Mouse (Mus musculus): ENCODE measurements around the gene Gm11127. TPM values are rescaled to one million over a fixed set of nuclear protein-coding genes. Genes with fewer than 3 reads are reported as not detected.
A peak's percentile ranks its signal among the peaks of the same experiment; 100 is the strongest.
"Not testable (repeated sequence)": the region's sequence is repeated elsewhere in the genome, so short reads cannot be mapped to it uniquely, and the experiment has no call there.

Gm11127 gene
- total RNA-seq (2021) = 1 to 10 TPM; 2.4 to 2.5 TPM
- long read RNA-seq, experiment 1 = 0 reads
- long read RNA-seq, experiment 2, partial matches to known transcripts = 0 of 3 reads
- long read RNA-seq, experiment 2, other reads (novel, unspliced or antisense) = 1 of 3 reads

DNA sequence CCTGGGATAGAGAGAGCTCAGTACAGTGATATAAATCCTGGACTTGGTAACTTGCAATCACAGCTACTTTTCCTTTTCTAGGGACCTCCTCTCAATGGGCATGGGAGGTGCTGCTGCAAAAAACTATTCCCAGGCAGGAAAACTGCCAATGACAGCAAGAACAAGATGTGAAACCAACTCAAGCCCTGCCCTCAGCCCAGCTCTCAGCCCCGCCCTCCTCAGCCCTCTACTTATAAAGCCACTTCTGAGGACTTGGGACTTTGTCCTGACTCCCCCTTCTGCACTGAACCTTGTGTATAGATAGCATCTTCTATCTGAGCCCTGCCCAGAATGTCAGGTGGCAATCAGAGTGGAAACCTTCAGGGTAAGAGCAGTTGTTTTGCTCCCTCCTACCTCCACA, at the start of gene Gm11127:
Gm11127 (minus strand) TSS at position 10 of the 400 bp plus-strand sequence.
- DNase-seq = not testable (repeated sequence)

DNA sequence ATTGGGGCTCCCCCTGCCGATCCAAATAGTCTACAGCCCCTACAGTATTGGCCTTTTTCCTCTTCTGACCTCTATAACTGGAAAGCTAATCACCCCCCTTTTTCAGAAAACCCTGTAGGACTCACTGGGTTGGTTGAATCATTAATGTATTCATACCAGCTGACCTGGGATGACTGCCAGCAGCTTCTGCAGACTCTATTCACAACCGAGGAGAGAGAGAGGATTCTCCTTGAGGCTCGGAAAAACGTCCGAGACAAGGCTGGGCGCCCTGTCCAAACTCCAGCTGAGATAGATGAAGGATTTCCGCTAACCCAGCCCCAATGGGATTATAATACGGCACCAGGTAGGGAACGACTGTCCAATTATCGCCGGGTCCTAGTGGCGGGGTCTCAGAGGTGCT, 43.9 kb upstream of the Gm11127 start:
- not testable (repeated sequence) for DNase-seq

DNA sequence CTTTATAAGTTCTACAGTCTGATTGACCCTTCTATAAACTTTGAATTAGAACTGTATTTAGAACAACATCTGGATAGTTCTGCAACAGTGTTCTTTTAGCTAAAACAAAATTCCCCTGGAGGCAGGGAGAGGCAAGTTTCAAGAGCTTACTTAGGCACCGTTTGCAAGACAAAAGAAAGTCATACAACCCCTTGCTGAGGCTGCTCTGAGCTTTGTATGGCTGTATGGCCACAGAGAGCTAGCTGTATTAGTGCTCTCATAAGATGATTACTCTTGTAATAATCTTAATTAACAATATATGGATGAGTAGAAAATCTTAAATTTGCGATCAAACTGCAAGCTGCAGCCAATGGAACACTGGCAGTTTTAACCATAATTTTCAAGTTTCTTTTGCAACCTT, 41.4 kb upstream of the Gm11127 start:
- not testable (repeated sequence) for DNase-seq

DNA sequence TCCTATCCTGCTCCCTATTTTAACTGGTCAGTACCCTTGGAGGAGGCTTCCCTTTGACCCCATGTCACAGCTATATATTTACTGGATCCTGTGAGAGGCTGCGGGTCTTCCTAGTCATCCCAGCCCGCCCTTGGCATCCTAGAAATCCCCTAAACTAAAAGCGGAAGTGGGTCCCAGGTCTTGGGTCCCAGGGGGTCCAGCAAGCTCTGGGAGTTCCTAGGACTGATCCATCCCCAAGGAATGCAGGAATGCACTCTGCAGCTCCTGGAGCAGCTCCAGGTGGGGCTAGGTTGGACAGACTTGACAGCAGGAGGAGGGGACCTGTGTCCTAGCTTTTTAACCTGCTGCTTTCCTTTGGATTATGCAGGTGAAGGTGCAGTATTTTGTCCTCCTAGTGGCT, 35.8 kb upstream of the Gm11127 start:
- no peak for DNase-seq

DNA sequence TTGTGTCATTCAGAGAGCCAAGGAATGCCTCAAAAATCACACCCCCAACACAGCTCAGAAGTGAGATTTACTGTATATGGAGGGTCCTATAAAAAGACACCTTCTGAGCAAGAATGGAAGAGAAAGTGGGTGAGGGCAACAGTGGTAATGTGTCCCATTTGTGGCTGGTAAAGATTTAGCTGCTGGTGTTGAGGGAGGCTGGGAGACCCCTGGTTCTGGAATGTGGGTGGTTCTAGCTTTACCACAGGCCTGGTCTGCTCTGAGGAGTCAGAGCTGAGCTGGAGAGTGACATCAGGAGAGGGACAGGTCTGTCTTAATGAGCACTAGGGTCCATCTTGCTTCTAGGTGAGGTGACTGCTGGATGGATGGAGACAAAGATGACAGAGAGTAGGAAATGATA, 34.3 kb upstream of the Gm11127 start:
- not testable (repeated sequence) for DNase-seq

DNA sequence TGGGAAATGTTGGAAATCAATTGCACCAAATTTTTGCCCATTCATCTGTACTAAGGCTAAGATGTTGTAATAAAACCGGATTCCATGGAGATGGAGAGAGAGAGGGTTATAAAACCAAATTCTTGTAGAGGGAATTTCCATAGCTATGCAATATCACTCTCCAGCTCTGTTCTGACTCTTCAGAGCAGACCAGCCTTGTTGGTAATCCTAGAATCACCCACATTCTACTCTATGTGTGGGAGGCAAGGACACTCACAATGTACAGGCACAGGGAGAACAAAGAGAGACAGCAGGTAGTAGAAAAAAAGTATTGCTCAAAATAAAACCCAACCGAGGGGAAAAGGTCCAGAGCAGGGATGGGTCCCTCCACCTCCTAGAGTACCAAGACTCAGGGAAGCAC, 33.8 kb upstream of the Gm11127 start:
- not testable (repeated sequence) for DNase-seq

DNA sequence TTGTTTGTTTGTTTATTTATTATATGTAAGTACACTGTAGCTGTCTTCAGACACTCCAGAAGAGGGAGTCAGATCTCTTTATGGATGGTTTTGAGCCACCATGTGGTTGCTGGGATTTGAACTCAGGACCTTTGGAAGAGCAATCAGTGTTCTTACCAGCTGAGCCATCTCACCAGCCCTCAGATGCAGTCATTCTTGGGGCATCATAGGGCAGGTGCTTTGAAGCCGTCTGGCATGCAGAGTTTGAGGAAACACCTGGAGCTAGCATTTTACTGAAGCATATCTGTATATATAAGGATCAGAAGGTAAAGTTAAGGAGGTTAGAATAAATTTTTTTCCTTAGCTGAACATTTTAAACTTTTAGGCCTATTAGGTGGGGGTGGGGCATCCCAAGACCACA, 27.8 kb upstream of the Gm11127 start:
- not testable (repeated sequence) for DNase-seq

DNA sequence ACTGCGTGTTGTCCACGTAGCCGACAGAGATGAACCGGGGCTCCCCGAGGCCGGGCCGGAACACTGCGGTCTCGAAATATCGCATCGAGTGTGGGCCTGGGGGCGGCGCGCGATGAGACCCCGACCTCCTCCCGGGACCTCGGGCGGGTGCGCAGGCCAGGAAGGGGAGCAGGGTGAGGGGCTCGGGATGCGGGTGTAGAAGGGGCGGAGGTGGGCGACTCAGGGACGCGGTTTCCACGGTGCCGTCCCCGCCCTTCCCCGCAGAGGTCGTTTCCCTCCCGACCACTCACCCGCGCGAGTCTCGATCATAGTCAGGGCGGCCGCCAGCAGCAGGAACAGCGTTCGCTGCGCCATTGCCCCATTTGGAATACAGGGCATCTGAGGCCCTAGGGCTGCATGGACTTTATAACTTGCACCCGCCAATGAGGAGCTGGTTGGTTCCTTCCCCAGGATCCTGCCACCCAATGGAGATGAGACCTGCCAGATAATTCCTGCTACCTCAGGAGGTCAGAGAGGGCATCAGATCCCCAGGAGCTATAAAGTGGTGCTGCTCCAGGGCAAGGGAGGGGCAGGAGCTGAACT, 25.8 kb upstream of the Gm11127 start:
- no peak for DNase-seq

DNA sequence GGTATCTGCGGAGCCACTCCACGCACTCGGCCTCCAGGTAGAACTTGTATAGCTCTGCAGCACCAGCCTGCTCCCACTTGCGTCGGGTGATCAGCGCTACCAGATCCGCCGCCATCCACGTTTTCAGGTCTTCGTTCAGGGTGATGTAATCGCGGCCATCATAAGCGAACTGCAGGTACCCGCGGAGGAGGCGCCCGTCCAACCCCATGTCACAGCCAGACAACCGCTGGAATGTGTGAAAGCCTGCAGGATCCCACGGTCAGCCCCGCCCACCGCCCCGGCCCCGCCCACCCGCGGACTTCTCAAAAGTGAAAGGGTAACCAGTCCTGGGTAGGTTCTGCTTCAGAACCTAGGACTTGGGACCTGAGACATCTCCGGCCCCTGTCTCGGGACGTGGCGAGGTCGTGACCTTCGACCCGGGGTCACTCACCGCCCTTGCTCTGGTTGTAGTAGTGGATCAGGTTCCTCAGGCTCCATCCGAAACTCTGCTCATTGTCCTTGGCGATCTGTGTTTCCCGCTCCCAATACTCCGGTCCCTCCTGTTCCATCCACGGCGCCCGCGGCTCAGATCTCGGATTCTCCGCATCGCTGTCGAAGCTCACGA, 25.2 kb upstream of the Gm11127 start:
- DNase-seq = peak; percentile 38

DNA sequence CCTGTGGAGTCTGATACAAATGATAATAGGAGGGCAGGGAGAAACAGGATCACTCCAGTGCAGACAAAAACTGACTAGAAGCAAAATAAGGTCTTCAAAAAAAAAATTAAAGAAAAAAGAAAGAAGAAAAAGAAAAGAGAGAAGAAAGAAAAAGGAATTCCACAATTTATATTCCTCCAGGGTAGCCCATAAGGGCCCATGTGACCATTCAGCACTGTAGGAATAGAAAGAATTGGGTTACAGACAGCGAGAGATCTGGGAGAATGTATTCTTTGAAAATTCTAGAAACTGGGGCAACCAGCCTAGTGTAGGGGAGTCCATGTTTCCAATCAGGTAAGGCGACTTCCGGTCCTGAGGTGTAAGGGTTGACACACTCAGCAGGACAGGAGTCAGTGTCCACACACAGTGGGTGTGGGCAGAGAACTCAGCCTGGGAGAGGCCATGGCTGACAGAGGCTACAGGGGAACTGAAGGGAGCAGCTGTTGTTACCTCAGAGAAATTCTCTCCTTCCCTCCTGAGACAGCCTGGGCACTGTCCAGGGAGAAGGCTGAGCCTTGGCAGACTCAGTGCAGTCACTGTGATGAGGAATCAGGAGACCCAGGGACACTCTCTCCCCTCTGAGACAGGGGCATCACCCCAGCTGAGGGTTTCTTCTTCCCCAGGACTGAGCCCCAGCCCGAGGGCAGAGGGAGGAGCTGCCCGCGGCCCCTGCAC, 24.5 kb upstream of the Gm11127 start:
- not testable (repeated sequence) for DNase-seq

DNA sequence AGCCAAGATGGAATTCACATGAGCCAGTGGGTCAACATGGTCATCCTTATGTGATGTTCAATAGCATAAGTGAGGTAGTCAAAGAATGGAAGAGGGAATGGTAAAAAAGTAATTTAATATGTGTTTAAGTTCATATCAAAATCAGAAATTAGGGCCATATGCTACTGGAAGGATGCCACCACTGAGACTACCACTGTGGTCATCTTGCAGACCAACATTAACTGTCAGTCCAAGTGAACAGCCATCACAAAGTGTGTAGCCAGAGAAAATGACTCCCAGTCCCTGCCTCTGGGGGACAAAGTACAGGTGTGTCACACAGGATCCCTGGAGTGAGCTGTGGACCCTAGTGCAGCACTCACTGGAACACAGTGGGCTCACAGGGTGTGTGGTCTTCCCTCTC, 23.7 kb upstream of the Gm11127 start:
- DNase-seq = not testable (repeated sequence)

DNA sequence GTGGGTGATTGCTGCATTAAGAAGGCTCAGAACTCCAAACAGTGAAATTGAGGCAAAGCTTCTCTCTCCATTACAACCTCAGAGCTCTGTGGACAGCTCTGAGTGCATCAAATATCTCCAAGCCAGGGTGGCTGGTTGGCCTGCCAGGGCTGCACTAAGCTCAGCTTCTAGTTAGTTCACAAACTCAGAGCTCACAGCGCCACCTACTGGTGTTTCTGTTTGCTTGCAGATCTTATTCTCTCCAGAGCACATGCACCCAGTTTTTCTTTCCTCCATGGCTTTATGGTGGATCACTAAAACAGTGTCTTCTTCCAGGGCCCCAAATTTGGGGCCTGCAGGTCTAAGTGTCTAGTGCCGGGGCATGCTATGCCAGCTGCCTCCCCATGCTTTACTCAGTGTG, 2.7 kb upstream of the Gm11127 start:
- peak; percentile 93 for DNase-seq

DNA sequence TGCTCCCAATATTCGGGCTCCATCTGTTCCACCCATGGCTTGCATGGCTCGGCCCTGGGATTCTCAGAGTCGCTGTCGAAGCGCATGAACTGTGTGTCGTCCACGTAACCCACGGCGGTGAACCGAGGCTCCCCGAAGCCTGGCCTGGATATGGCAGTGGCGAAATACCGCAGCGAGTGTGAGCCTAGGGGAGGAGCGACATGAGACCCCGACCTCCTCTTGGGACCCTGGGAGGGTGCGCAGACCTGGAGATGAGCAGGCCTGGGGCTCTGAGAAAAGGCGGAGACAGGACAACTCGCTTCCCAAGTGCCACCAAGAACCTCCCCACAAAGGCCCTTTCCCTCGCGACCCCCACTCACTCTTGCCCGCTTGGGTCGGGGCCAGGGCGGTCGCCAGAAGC, 244 bp downstream of the Gm11127 start:
- not testable (repeated sequence) for DNase-seq

DNA sequence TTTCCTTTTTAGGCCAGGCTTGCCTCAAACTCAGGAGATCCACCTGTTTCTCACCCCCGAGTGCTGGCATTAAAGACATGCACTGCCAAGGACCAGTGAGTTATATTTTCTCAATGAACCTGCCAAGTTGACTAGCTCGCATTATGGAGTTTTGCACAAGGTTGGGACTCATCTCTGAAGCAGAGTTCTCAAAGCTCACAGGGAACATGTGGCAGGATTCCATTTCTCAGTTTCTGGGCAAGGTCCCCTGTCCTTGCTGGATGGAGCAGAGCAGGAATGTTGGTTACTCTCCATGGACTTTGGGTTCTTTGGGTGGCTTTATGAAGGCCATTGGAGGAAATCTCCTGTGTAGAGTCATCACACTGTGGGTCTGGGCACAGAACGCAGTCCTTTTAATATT, 14.9 kb downstream of the Gm11127 start:
- DNase-seq = no peak

DNA sequence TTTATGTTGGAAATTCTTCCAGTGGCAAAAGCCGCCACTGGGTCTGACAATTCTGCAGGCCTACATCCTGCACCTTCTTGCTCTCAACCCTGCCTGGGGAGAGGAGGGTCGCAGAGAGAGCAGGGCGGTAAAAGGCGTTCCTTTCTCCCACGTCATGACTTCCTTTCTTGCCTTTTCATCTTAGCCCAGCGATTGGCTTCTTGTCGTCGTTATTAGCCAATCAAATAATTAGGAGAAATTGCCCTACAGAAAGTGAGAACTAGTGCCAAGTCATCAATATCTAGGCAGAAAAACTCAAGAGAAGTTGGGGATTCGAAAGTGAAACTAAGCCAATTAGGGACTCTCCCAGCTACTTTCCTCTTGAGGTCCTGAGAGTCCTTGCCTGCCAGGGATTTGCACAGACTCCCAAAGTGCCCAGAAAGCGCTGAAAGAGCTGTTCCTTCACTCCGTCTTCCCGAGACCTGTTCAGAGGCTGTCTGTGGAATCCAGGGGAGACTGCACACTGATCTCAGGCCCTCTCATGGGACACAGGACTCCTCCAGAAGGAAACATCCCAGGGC, 15.5 kb downstream of the Gm11127 start, which contains the start of the genes H2-T22 and Gm6034:
H2-T22 (minus strand) TSS at position 138 of the 560 bp plus-strand sequence.
Gm6034 (plus strand) TSS at position 352 of the 560 bp plus-strand sequence.
- peak; percentile 76 for DNase-seq

DNA sequence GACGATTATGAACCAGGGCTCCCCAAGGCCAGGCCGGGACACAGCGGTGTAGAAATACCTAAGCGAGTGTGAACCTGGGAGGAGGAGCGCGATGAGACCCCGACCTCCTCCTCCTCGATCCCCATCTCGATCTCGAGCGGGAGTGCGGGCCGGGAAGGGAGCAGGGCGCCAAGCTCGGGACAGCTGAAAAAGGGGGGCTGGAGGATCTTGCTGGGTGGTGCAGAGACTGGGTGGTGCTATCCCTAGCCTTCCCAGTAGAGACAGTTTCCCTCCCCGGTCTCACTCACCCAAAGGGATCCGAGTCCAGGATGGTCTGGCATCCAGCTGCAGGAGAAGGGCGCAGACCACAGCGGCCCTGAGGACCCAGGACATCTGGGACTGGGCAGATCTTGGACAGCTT, 16.1 kb downstream of the Gm11127 start:
- DNase-seq = peak; percentile 36

DNA sequence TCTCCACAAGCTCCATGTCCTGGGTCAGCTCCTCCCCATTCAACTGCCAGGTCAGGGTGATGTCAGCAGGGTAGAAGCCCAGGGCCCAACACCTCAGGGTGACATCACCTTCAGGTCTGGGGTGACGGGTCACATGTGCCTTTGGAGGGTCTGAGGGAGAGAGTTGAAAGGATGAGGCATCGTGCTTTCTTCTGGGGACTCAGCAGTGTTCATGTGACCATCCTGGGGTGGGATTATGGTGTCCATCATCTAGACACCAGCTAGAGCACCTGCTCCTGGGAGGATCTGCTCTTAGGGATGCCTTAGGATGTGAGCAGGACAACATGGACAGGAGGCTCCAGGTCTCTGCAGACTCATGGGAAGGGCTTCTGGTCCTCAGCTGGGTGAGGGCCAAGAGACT, 17.6 kb downstream of the Gm11127 start:
- DNase-seq = not testable (repeated sequence)

DNA sequence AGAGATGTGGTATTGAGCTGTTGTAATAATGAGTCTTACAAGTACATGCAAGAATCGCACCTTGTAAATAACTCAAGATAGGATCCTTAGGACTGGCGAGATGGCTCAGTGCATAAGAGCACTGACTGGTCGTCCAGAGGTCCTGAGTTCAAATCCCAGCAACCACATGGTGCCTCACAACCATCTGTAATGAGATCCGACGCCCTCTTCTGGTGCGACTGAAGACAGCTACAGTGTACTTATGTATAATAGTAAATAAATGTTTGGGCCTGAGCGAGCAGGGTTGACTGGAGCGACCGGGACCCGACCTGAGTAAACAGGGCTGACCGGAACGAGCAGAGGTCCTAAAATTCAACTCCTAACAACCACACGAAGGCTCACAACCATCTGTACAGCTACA, 22.0 kb downstream of the Gm11127 start:
- not testable (repeated sequence) for DNase-seq

DNA sequence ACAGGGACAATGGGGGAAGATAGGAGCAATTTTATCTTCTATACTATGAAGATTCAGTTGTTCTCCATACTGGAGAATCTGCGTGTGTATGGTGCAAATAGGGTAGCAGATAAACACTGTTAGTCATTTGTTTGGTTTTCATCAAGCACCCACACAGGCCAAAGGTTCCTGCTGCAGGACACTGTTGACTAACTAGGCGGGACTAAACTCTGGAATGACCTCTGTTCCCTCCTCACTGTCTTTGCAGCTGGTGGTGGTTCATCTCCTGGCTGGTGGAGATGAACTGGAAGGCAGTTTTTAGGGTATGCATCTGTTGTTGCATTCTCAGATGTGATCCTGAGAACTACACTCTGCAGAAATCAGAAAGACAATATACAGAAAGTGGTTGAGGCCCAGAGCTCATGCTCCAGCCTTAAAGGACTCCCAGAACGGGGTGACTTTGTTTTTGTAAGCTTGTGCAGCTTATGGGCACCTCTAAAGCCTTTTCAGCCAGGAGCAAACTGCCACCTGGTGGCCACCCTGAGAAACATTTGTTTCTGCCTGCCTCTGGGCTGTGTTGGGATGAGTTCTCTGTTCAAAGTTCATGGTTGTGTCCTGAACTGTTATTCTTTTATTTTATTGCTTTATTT, 23.0 kb downstream of the Gm11127 start:
- DNase-seq = peak; percentile 78

DNA sequence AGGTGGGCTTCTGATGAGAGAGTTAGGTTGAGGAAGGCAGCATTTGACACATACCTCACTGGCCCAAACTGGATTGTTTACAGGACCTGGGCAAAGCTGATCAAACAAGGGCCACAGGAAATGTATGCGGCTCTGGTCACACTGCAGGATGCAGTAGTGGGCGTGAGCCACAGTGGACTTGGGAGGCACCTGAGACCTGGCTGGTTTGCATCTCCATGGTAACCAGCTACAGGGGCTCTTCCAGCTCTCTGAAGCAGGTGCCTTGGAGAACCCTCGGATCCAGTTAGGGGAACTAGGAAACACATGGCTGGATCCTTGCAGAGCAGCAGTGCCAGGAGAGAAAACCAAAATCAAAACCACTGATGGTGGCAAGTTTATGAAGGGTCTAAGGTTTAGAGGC, 23.6 kb downstream of the Gm11127 start:
- DNase-seq = not testable (repeated sequence)

DNA sequence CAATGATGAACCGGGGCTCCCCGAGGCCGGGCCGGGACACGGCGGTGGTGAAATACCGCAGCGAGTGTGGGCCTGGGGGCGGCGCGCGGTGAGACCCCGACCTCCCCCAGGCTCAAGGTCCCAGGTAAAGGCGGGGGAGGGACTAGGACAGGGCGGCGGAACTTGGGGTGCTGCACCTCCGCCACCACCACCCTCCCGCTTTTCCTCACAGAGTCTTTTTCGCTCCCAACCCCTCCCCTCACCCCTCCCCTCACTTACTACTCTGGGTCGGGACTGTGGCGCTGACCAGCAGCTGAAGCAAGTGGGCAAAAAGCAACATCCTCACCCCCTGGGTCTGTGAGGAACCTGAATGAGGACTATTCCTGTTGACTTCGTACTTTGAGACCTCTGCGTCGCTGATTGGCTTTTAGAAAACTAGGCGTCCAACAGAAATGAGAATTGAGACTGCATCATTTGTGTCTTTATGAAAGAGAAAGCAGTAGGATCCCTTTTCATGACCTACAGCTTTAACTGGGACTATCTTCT, 25.8 kb downstream of the Gm11127 start, which contains the start of gene H2-T23:
H2-T23 (minus strand) TSS at position 505 of the 525 bp plus-strand sequence.
- peak; percentile 74 for DNase-seq

Data from adrenal gland, postnatal 10 days (tissue).